Mouse (Mus musculus): ENCODE data around the gene Cox11.

Gene Cox11

GRCm38 (mm10) chr11:90664345-90664986, 26.5 kb downstream of the Cox11 start:
- in situ Hi-C loops (cut with MboI, MseI): no loop called here

GRCm38 (mm10) chr11:90665161-90665560, 27.2 kb downstream of the Cox11 start:
- in situ Hi-C loops (cut with MboI, MseI): no loop called here

- in situ Hi-C loops (cut with MboI, MseI): no loop called here
Measured at GRCm38 (mm10) chr11:90666144-90666757, 28.3 kb downstream of the Cox11 start.

GRCm38 (mm10) chr11:90666916-90667315, 28.9 kb downstream of the Cox11 start:
- in situ Hi-C loops (cut with MboI, MseI): no loop called here

- in situ Hi-C loops (cut with MboI, MseI): no loop called here
Measured at GRCm38 (mm10) chr11:90667325-90667724, 29.4 kb downstream of the Cox11 start.

GRCm38 (mm10) chr11:90675479-90676110, 37.6 kb downstream of the Cox11 start:
- in situ Hi-C loops (cut with MboI, MseI): no loop called here

GRCm38 (mm10) chr11:90677027-90677426, 39.1 kb downstream of the Cox11 start:
- in situ Hi-C loops (cut with MboI, MseI): no loop called here

GRCm38 (mm10) chr11:90677771-90678288, 39.9 kb downstream of the Cox11 start:
- in situ Hi-C loops (cut with MboI, MseI): no loop called here

- in situ Hi-C loops (cut with MboI, MseI): no loop called here
Measured at GRCm38 (mm10) chr11:90678582-90678981, 40.6 kb downstream of the Cox11 start.

GRCm38 (mm10) chr11:90681171-90681570, 43.2 kb downstream of the Cox11 start:
- in situ Hi-C loops (cut with MboI, MseI): no loop called here

GRCm38 (mm10) chr11:90684765-90685164, 46.8 kb downstream of the Cox11 start:
- in situ Hi-C loops (cut with MboI, MseI): no loop called here

- in situ Hi-C loops (cut with MboI, MseI): no loop called here
Measured at GRCm38 (mm10) chr11:90685196-90685595, 47.2 kb downstream of the Cox11 start.

GRCm38 (mm10) chr11:90686287-90687025, 48.5 kb downstream of the Cox11 start:
- in situ Hi-C loops (cut with MboI, MseI): no loop called here

- in situ Hi-C loops (cut with MboI, MseI): no loop called here
Measured at GRCm38 (mm10) chr11:90687040-90687439, 49.1 kb downstream of the Cox11 start.

- in situ Hi-C loops (cut with MboI, MseI): no loop called here
Measured at GRCm38 (mm10) chr11:90687460-90688416, 49.8 kb downstream of the Cox11 start, which contains the start of gene Tom1l1. Gene Tom1l1, minus strand, starts transcription at chr11:90688366.

- in situ Hi-C loops (cut with MboI, MseI): no loop called here
Measured at GRCm38 (mm10) chr11:90690361-90690760, 52.4 kb downstream of the Cox11 start.

- in situ Hi-C loops (cut with MboI, MseI): no loop called here
Measured at GRCm38 (mm10) chr11:90694206-90694605, 56.2 kb downstream of the Cox11 start.
